Mouse (Mus musculus) lung, embryonic 16.5 days (tissue): ENCODE results near the gene Srpk2. TPM values are rescaled to one million over a fixed set of nuclear protein-coding genes. Genes with fewer than 3 reads are reported as not detected.

ENCODE experiments used
- ATAC-seq: fragments of 200-750 bp; cut with Nextera tagmentation; 2 replicates; pipeline ENCODE4 v1.8.0; 2017; ENCODE audit warnings: low read depth, mild to moderate bottlenecking, moderate library complexity
- H3K27ac ChIP-seq: fragments of 300-500 bp; sonication (generic); 2 replicates; pipeline ENCODE4 v1.5.1; 2014; ENCODE audit warnings: mild to moderate bottlenecking, control low read depth, low read length
- H3K27me3 ChIP-seq: fragments of 300-500 bp; sonication (generic); 2 replicates; pipeline ENCODE4 v1.6.1; 2014; ENCODE audit warnings: low read depth, low read length, mixed read lengths; ENCODE audit not compliant: control insufficient read depth, insufficient read depth
- H3K36me3 ChIP-seq: fragments of 300-500 bp; sonication (generic); 2 replicates; pipeline ENCODE4 v1.6.1; 2014; ENCODE audit warnings: low read length; ENCODE audit not compliant: control insufficient read depth, insufficient read depth
- H3K4me1 ChIP-seq: fragments of 300-500 bp; sonication (generic); replicated peaks from 2 replicates; pipeline ENCODE4 v1.6.1; 2014; ENCODE audit warnings: low read length, mixed read lengths; ENCODE audit not compliant: control insufficient read depth, insufficient read depth
- H3K4me2 ChIP-seq: fragments of 300-500 bp; sonication (generic); 2 replicates; pipeline ENCODE4 v1.6.1; 2014; ENCODE audit warnings: low read depth, low read length, control low read depth
- H3K4me3 ChIP-seq: fragments of 300-500 bp; sonication (generic); 2 replicates; pipeline ENCODE4 v1.5.1; 2014; ENCODE audit warnings: mild to moderate bottlenecking, low read length, control low read depth
- H3K9ac ChIP-seq: fragments of 300-500 bp; sonication (generic); 2 replicates; pipeline ENCODE4 v1.6.1; 2014; ENCODE audit warnings: low read length, control low read depth
- H3K9me3 ChIP-seq: fragments of 300-500 bp; sonication (generic); 2 replicates; pipeline ENCODE4 v1.6.1; 2016; ENCODE audit warnings: low read length; ENCODE audit not compliant: control insufficient read depth
- WGBS: fragments of 180-500 bp; shearing (Covaris S2); extraction: QIAGEN DNeasy Blood & Tissue Kit; methylation state at CpG from one replicate; pipeline ENCODE4 v1.1.7; 2014; 5-methylcytosine and 5-hydroxymethylcytosine counted together
- polyA plus RNA-seq: library from polyadenylated mRNA; unstranded; fragments of >200 nt; fragmentation: Nextera tagmentation; extraction: Ambion mirVana; gene quantifications from 2 replicates; pipeline ENCODE4 v1.2.1, GENCODE M21; 2015

The Srpk2 gene
- polyA plus RNA-seq, 1 experiment from 2014 or later: 43.7 TPM

GRCm38 (mm10) chr5:23675499-23676155, 8.8 kb downstream of the Srpk2 start:
- Histone ChIP-seq H3K4me1 (peaks cover 12% of the 10 kb centered on the region), H3K27me3 (no peaks in the 10 kb centered on the region), H3K36me3 (no peaks in the 10 kb centered on the region), H3K9me3 (no peaks in the 10 kb centered on the region), H3K4me3 (peak overlapping the region; percentile 91), H3K4me2 (peak overlapping the region; percentile 91), H3K27ac (peak overlapping the region; percentile 31), H3K9ac (peak overlapping the region; percentile 81)
- WGBS: under 1% methylated on average over 64 of the region's 95 CpGs
- ATAC-seq: peak; percentile 86

GRCm38 (mm10) chr5:23674829-23675498, 9.5 kb downstream of the Srpk2 start:
- peak; percentile 53 for ATAC-seq
- Histone ChIP-seq H3K9ac (peak overlapping the region; percentile 81), H3K27ac (peak overlapping the region; percentile 21; the same call in 1 of the 2 replicates), H3K4me1 (peaks cover 12% of the 10 kb centered on the region), H3K9me3 (no peaks in the 10 kb centered on the region), H3K27me3 (no peaks in the 10 kb centered on the region), H3K36me3 (no peaks in the 10 kb centered on the region), H3K4me3 (peak overlapping the region; percentile 91), H3K4me2 (peak overlapping the region; percentile 91)
- WGBS: under 1% methylated on average over 42 of the region's 61 CpGs

GRCm38 (mm10) chr5:23672136-23672535, 12.3 kb downstream of the Srpk2 start:
- H3K9me3 ChIP-seq: no peaks in the 10 kb centered on the region
- no peak overlapping the region for H3K4me3 ChIP-seq
- no peak overlapping the region for H3K27ac ChIP-seq
- H3K4me1 ChIP-seq: peaks cover 12% of the 10 kb centered on the region
- H3K4me2 ChIP-seq: peak overlapping the region; percentile 32; the same call in 1 of the 2 replicates
- no peaks in the 10 kb centered on the region for H3K27me3 ChIP-seq
- peak; percentile 67 for ATAC-seq
- no peaks in the 10 kb centered on the region for H3K36me3 ChIP-seq
- no peak overlapping the region for H3K9ac ChIP-seq
- WGBS: 43% methylated on average over 7 of the region's 7 CpGs

GRCm38 (mm10) chr5:23670880-23671279, 13.5 kb downstream of the Srpk2 start:
- WGBS: 91% methylated on average over 4 of the region's 4 CpGs
- ATAC-seq: no peak
- H3K4me2 ChIP-seq: no peak overlapping the region

DNA sequence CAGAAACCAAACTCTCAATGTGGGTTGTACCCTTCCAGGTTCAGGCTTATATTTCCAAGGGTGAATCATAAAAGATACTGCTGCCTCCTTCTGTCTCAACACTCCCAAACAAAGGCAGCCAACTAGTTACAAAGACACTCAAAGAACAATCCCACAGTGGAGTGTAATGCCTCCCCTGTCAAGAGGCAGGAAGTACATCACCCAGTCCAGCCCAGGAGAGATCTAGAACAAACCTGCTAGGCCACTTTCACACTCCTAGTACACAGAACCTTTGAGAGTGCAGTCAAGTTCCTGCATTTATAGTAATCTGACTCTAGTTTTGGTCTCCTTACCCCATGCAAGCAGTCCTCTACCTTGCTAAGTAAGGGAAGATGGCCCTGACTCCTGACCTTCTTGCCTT, 18.5 kb downstream of the Srpk2 start:
- no peak for ATAC-seq
- Histone ChIP-seq H3K27me3 (no peaks in the 10 kb centered on the region), H3K9me3 (no peaks in the 10 kb centered on the region), H3K27ac (no peak overlapping the region), H3K36me3 (no peaks in the 10 kb centered on the region), H3K4me2 (no peak overlapping the region), H3K4me3 (no peak overlapping the region), H3K4me1 (no peaks in the 10 kb centered on the region), H3K9ac (no peak overlapping the region)

More at GRCm38 (mm10) chr5:23670880-23671279, 13.5 kb downstream of the Srpk2 start:
- Histone ChIP-seq H3K4me3 (no peak overlapping the region), H3K27me3 (no peaks in the 10 kb centered on the region), H3K36me3 (no peaks in the 10 kb centered on the region), H3K27ac (no peak overlapping the region), H3K9me3 (no peaks in the 10 kb centered on the region), H3K4me1 (peaks cover 9% of the 10 kb centered on the region), H3K9ac (no peak overlapping the region)

GRCm38 (mm10) chr5:23661191-23661590, 23.2 kb downstream of the Srpk2 start:
- Histone ChIP-seq H3K9ac (no peak overlapping the region), H3K27me3 (no peaks in the 10 kb centered on the region), H3K9me3 (no peaks in the 10 kb centered on the region), H3K27ac (no peak overlapping the region), H3K4me1 (no peaks in the 10 kb centered on the region), H3K4me3 (no peak overlapping the region), H3K4me2 (no peak overlapping the region), H3K36me3 (no peaks in the 10 kb centered on the region)
- WGBS: 55% methylated on average over 2 of the region's 2 CpGs
- ATAC-seq: no peak

DNA sequence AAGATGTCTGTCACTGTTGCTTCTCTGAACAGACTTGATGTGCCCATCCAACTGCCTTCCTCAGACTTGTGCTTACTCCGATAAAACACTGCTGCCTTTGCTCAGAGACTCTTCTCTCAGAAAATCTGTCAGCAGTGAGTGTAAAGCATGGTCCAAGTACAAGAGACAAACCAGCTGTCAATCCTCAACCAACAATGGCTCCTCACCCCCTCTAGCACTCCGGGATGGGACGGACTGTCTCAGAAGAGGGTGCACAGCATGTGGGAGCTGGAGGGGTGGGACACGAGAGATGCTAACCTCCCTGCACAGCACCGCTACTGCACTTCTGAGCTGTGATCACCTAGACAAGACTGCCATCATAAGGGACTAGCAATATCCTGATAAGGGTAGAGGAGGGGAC, 26.4 kb downstream of the Srpk2 start:
- Histone ChIP-seq H3K4me3 (no peak overlapping the region), H3K9me3 (no peaks in the 10 kb centered on the region), H3K4me2 (no peak overlapping the region), H3K9ac (no peak overlapping the region), H3K27me3 (no peaks in the 10 kb centered on the region), H3K36me3 (no peaks in the 10 kb centered on the region), H3K27ac (no peak overlapping the region), H3K4me1 (no peaks in the 10 kb centered on the region; the same call in 1 of the 2 replicates)
- ATAC-seq: peak; percentile 73
- 65% methylated on average over 5 of the region's 5 CpGs for WGBS

DNA sequence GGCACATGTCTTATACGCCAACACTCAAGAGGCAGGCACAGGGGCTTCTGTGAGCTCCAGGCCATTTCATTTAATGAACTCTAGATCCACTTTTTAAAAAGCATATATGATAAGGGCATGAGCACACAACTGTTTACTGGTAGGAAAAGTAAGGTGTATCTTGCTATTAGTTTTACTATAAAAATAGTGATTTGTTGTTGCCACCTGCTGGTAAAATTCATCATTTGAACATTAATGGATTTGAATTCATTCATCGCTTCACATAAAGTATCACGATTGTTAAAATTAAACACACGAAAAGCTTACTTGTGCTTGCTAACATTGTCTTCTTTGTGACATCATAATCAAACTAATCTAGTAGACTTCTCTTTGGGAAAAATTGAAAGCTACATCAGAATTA, 27.8 kb downstream of the Srpk2 start:
- Histone ChIP-seq H3K4me3 (no peak overlapping the region), H3K27me3 (no peaks in the 10 kb centered on the region), H3K9me3 (no peaks in the 10 kb centered on the region), H3K4me1 (peaks cover 2% of the 10 kb centered on the region; the same call in 1 of the 2 replicates), H3K27ac (no peak overlapping the region), H3K9ac (no peak overlapping the region), H3K4me2 (no peak overlapping the region), H3K36me3 (no peaks in the 10 kb centered on the region)
- WGBS: 84% methylated on average over 4 of the region's 4 CpGs
- ATAC-seq: no peak

- no peak overlapping the region for H3K4me3 ChIP-seq
- H3K9ac ChIP-seq: no peak overlapping the region
- peak overlapping the region; percentile 15; the same call in 1 of the 2 replicates for H3K27ac ChIP-seq
- peaks cover 2% of the 10 kb centered on the region; the same call in 1 of the 2 replicates for H3K4me1 ChIP-seq
- WGBS: 41% methylated on average over 1 of the region's 1 CpGs
- H3K9me3 ChIP-seq: no peaks in the 10 kb centered on the region
- H3K27me3 ChIP-seq: no peaks in the 10 kb centered on the region
- H3K4me2 ChIP-seq: no peak overlapping the region
- no peaks in the 10 kb centered on the region for H3K36me3 ChIP-seq
- peak; percentile 65 for ATAC-seq
Observed at GRCm38 (mm10) chr5:23655030-23655429, 29.4 kb downstream of the Srpk2 start.
